Mouse (Mus musculus) intestine, embryonic 16.5 days (tissue): ENCODE results near the gene Smim6. TPM values are rescaled to one million over a fixed set of nuclear protein-coding genes. Genes with fewer than 3 reads are reported as not detected.

Source experiments
- ATAC-seq: fragments of 200-750 bp; cut with Nextera tagmentation; 2 replicates; pipeline ENCODE4 v1.8.0; 2017; ENCODE audit warnings: moderate TSS enrichment, moderate library complexity
- H3K27ac ChIP-seq: fragments of 300-500 bp; sonication (generic); 2 replicates; pipeline ENCODE4 v1.5.1; 2014; ENCODE audit warnings: mild to moderate bottlenecking, low read length
- H3K27me3 ChIP-seq: fragments of 300-500 bp; sonication (generic); replicated peaks from 2 replicates; pipeline ENCODE4 v1.6.1; 2014; ENCODE audit warnings: low read length, control low read depth, mixed read lengths; ENCODE audit not compliant: control insufficient read depth, insufficient read depth
- H3K36me3 ChIP-seq: fragments of 300-500 bp; sonication (generic); 2 replicates; pipeline ENCODE4 v1.6.1; 2014; ENCODE audit warnings: low read length, control low read depth; ENCODE audit not compliant: control insufficient read depth, insufficient read depth
- H3K4me1 ChIP-seq: fragments of 300-500 bp; sonication (generic); 2 replicates; pipeline ENCODE4 v1.6.1; 2014; ENCODE audit warnings: low read length, control low read depth, mixed read lengths; ENCODE audit not compliant: control insufficient read depth, insufficient read depth
- H3K4me2 ChIP-seq: fragments of 300-500 bp; sonication (generic); 2 replicates; pipeline ENCODE4 v1.6.1; 2014; ENCODE audit warnings: low read depth, low read length, control low read depth
- H3K4me3 ChIP-seq: fragments of 300-500 bp; sonication (generic); 2 replicates; pipeline ENCODE4 v1.5.1; 2014; ENCODE audit warnings: mild to moderate bottlenecking, low read length
- H3K9ac ChIP-seq: fragments of 300-500 bp; sonication (generic); 2 replicates; pipeline ENCODE4 v1.6.1; 2014; ENCODE audit warnings: low read depth, low read length
- H3K9me3 ChIP-seq: fragments of 300-500 bp; sonication (generic); 2 replicates; pipeline ENCODE4 v1.6.1; 2016; ENCODE audit warnings: low read length, control low read depth; ENCODE audit not compliant: control insufficient read depth
- whole genome bisulfite sequencing: fragments of 180-500 bp; shearing (Covaris S2); extraction: QIAGEN DNeasy Blood & Tissue Kit; methylation state at CpG from one replicate; pipeline ENCODE4 v1.1.7; 2014; 5-methylcytosine and 5-hydroxymethylcytosine counted together
- polyA plus RNA-seq: library from polyadenylated mRNA; unstranded; fragments of >200 nt; fragmentation: Nextera tagmentation; extraction: Ambion mirVana; gene quantifications from 2 replicates; pipeline ENCODE4 v1.2.1, GENCODE M21; 2015

Smim6 gene
- polyA plus RNA-seq = 33.8 and 38.6 TPM in 2 replicates

- WGBS = 61% methylated on average over 11 of the region's 11 CpGs
- peak; percentile 95 for ATAC-seq
- Histone ChIP-seq H3K27ac (peak within 1 kb of the TSS; percentile 97), H3K9ac (peak within 1 kb of the TSS; percentile 59), H3K27me3 (no peaks in the 10 kb centered on the region), H3K9me3 (no peaks in the 10 kb centered on the region), H3K4me1 (no peaks in the 10 kb centered on the region; the same call in 1 of the 2 replicates), H3K4me2 (peak within 1 kb of the TSS; percentile 42), H3K4me3 (peak within 1 kb of the TSS; percentile 29), H3K36me3 (no peaks in the 10 kb centered on the region)
Observed at GRCm38 (mm10) chr11:115911632-115912376, at the start of gene Smim6. Gene Smim6, plus strand, starts transcription at chr11:115912017.

- H3K4me3 ChIP-seq = no peak overlapping the region
- H3K4me2 ChIP-seq = no peak overlapping the region
- ATAC-seq = no peak
- H3K36me3 ChIP-seq = no peaks in the 10 kb centered on the region
- peaks cover 7% of the 10 kb centered on the region; the same call in 1 of the 2 replicates for H3K4me1 ChIP-seq
- H3K27ac ChIP-seq = no peak overlapping the region
- 81% methylated on average over 8 of the region's 8 CpGs for WGBS
- no peak overlapping the region for H3K9ac ChIP-seq
- peaks cover 18% of the 10 kb centered on the region for H3K27me3 ChIP-seq
- no peaks in the 10 kb centered on the region for H3K9me3 ChIP-seq
Observed at GRCm38 (mm10) chr11:115863895-115864294, 47.9 kb upstream of the Smim6 start.

GRCm38 (mm10) chr11:115869393-115869792 lies 42.4 kb upstream of the Smim6 start:
- peaks cover 11% of the 10 kb centered on the region for H3K4me1 ChIP-seq
- 62% methylated on average over 8 of the region's 8 CpGs for WGBS
- H3K4me3 ChIP-seq = no peak overlapping the region
- no peaks in the 10 kb centered on the region for H3K9me3 ChIP-seq
- H3K36me3 ChIP-seq = no peaks in the 10 kb centered on the region
- H3K4me2 ChIP-seq = no peak overlapping the region
- ATAC-seq = peak; percentile 83
- H3K27me3 ChIP-seq = no peaks in the 10 kb centered on the region
- H3K9ac ChIP-seq = no peak overlapping the region
- H3K27ac ChIP-seq = peak overlapping the region; percentile 63

GRCm38 (mm10) chr11:115872437-115872836 lies 39.4 kb upstream of the Smim6 start:
- 59% methylated on average over 4 of the region's 4 CpGs for WGBS
- H3K27ac ChIP-seq = peak overlapping the region; percentile 33; the same call in 1 of the 2 replicates
- no peaks in the 10 kb centered on the region for H3K27me3 ChIP-seq
- no peak overlapping the region for H3K4me2 ChIP-seq
- ATAC-seq = peak; percentile 8
- H3K9me3 ChIP-seq = no peaks in the 10 kb centered on the region
- no peaks in the 10 kb centered on the region for H3K36me3 ChIP-seq
- H3K4me1 ChIP-seq = peaks cover 17% of the 10 kb centered on the region
- no peak overlapping the region for H3K4me3 ChIP-seq
- no peak overlapping the region for H3K9ac ChIP-seq

- Histone ChIP-seq H3K27ac (no peak overlapping the region), H3K27me3 (no peaks in the 10 kb centered on the region), H3K4me3 (no peak overlapping the region), H3K4me2 (no peak overlapping the region), H3K4me1 (peaks cover 22% of the 10 kb centered on the region), H3K36me3 (no peaks in the 10 kb centered on the region), H3K9ac (no peak overlapping the region), H3K9me3 (no peaks in the 10 kb centered on the region)
- 97% methylated on average over 3 of the region's 3 CpGs for WGBS
- no peak for ATAC-seq
Observed at GRCm38 (mm10) chr11:115875935-115876334, 35.9 kb upstream of the Smim6 start.

GRCm38 (mm10) chr11:115876438-115876837 lies 35.4 kb upstream of the Smim6 start:
- peak overlapping the region; percentile 40 for H3K4me2 ChIP-seq
- WGBS = 77% methylated on average over 5 of the region's 5 CpGs
- H3K27ac ChIP-seq = peak overlapping the region; percentile 96

GRCm38 (mm10) chr11:115877174-115877755 lies 34.6 kb upstream of the Smim6 start:
- 34% methylated on average over 6 of the region's 6 CpGs for WGBS
- Histone ChIP-seq H3K9ac (peak overlapping the region; percentile 71), H3K27ac (peak overlapping the region; percentile 96), H3K4me1 (peaks cover 18% of the 10 kb centered on the region), H3K27me3 (no peaks in the 10 kb centered on the region), H3K4me2 (peak overlapping the region; percentile 57), H3K36me3 (peaks cover 4% of the 10 kb centered on the region; the same call in 1 of the 2 replicates), H3K9me3 (no peaks in the 10 kb centered on the region), H3K4me3 (peak overlapping the region; percentile 53)
- peak; percentile 95 for ATAC-seq

More at GRCm38 (mm10) chr11:115876438-115876837, 35.4 kb upstream of the Smim6 start:
- no peaks in the 10 kb centered on the region for H3K27me3 ChIP-seq
- ATAC-seq = no peak
- H3K4me1 ChIP-seq = peaks cover 22% of the 10 kb centered on the region
- H3K36me3 ChIP-seq = no peaks in the 10 kb centered on the region
- H3K4me3 ChIP-seq = no peak overlapping the region
- H3K9me3 ChIP-seq = no peaks in the 10 kb centered on the region
- no peak overlapping the region for H3K9ac ChIP-seq

GRCm38 (mm10) chr11:115878071-115878470 lies 33.7 kb upstream of the Smim6 start:
- Histone ChIP-seq H3K4me2 (peak overlapping the region; percentile 57), H3K27me3 (no peaks in the 10 kb centered on the region), H3K36me3 (peaks cover 4% of the 10 kb centered on the region; the same call in 1 of the 2 replicates), H3K9ac (peak overlapping the region; percentile 71), H3K27ac (peak overlapping the region; percentile 85), H3K4me3 (peak overlapping the region; percentile 53), H3K9me3 (no peaks in the 10 kb centered on the region), H3K4me1 (peaks cover 11% of the 10 kb centered on the region)
- 52% methylated on average over 8 of the region's 8 CpGs for WGBS
- peak; percentile 15; the same call in 1 of the 2 replicates for ATAC-seq

GRCm38 (mm10) chr11:115881002-115881401 lies 30.8 kb upstream of the Smim6 start:
- 0 out of 2 replicates have a peak overlapping the region, but pooled peaks have one; percentile 9 for H3K4me2 ChIP-seq
- H3K9me3 ChIP-seq = no peaks in the 10 kb centered on the region
- WGBS = 28% methylated on average over 5 of the region's 5 CpGs
- H3K27ac ChIP-seq = no peak overlapping the region
- H3K9ac ChIP-seq = no peak overlapping the region
- peaks cover 22% of the 10 kb centered on the region for H3K4me1 ChIP-seq
- 0 out of 2 replicates have a peak overlapping the region, but pooled peaks have one; percentile 3 for H3K4me3 ChIP-seq
- ATAC-seq = no peak
- H3K27me3 ChIP-seq = no peaks in the 10 kb centered on the region
- H3K36me3 ChIP-seq = peaks cover 4% of the 10 kb centered on the region; the same call in 1 of the 2 replicates
